Mouse (Mus musculus): ENCODE data around the gene Thada. TPM values are rescaled to one million over a fixed set of nuclear protein-coding genes. Genes with fewer than 3 reads are reported as not detected.
"Not testable (repeated sequence)": the region's sequence is repeated elsewhere in the genome, so short reads cannot be mapped to it uniquely, and the experiment has no call there.

Gene Thada
- polyA plus RNA-seq, 1 experiment from 2014 or later, result 15.8 TPM

- Histone ChIP-seq H3K4me3 (ENCODE audit: low read length) (no peak overlapping the region), H3K4me1 (ENCODE audit: control insufficient read depth, insufficient read depth, low read length) (peaks cover 28% of the 10 kb centered on the region), H3K27ac (ENCODE audit: low read depth, low read length) (0 out of 2 replicates have a peak overlapping the region, but pooled peaks have one; percentile 2), H3K27me3 (ENCODE audit: control insufficient read depth, insufficient read depth, low read length) (no peaks in the 10 kb centered on the region), H3K9me3 (ENCODE audit: control insufficient read depth, low read length) (no peaks in the 10 kb centered on the region), H3K4me2 (replicated peaks; ENCODE audit: low read depth, low read length) (no peak overlapping the region), H3K9ac (ENCODE audit: low read depth, low read length) (no peak overlapping the region), H3K36me3 (ENCODE audit: control insufficient read depth, insufficient read depth, low read length) (peaks cover 16% of the 10 kb centered on the region)
- 75% methylated on average over 4 of the region's 4 CpGs for WGBS
- no peak for ATAC-seq (ENCODE audit: low FRiP score, low TSS enrichment)
Observed at GRCm38 (mm10) chr17:84194282-84195002, 271.6 kb downstream of the Thada start.

GRCm38 (mm10) chr17:84193411-84193810 lies 272.6 kb downstream of the Thada start:
- Histone ChIP-seq H3K4me1 (ENCODE audit: control insufficient read depth, insufficient read depth, low read length) (peaks cover 35% of the 10 kb centered on the region), H3K9ac (ENCODE audit: low read depth, low read length) (no peak overlapping the region), H3K27me3 (ENCODE audit: control insufficient read depth, insufficient read depth, low read length) (no peaks in the 10 kb centered on the region), H3K27ac (ENCODE audit: low read depth, low read length) (no peak overlapping the region), H3K4me2 (replicated peaks; ENCODE audit: low read depth, low read length) (no peak overlapping the region), H3K9me3 (ENCODE audit: control insufficient read depth, low read length) (no peaks in the 10 kb centered on the region), H3K4me3 (ENCODE audit: low read length) (no peak overlapping the region), H3K36me3 (ENCODE audit: control insufficient read depth, insufficient read depth, low read length) (peaks cover 18% of the 10 kb centered on the region)
- no peak for ATAC-seq (ENCODE audit: low FRiP score, low TSS enrichment)
- 93% methylated on average over 9 of the region's 9 CpGs for WGBS

- H3K9me3 ChIP-seq (ENCODE audit: control insufficient read depth, low read length), result no peaks in the 10 kb centered on the region
- peaks cover 18% of the 10 kb centered on the region for H3K36me3 ChIP-seq (ENCODE audit: control insufficient read depth, insufficient read depth, low read length)
- peaks cover 28% of the 10 kb centered on the region for H3K4me1 ChIP-seq (ENCODE audit: control insufficient read depth, insufficient read depth, low read length)
- H3K9ac ChIP-seq (ENCODE audit: low read depth, low read length), result no peak overlapping the region
- 93% methylated on average over 4 of the region's 4 CpGs for WGBS
- H3K4me2 ChIP-seq (replicated peaks; ENCODE audit: low read depth, low read length), result no peak overlapping the region
- H3K27ac ChIP-seq (ENCODE audit: low read depth, low read length), result no peak overlapping the region
- no peak overlapping the region for H3K4me3 ChIP-seq (ENCODE audit: low read length)
- no peaks in the 10 kb centered on the region for H3K27me3 ChIP-seq (ENCODE audit: control insufficient read depth, insufficient read depth, low read length)
- ATAC-seq (ENCODE audit: low FRiP score, low TSS enrichment), result no peak
Observed at GRCm38 (mm10) chr17:84191946-84192345, 274.1 kb downstream of the Thada start.

DNA sequence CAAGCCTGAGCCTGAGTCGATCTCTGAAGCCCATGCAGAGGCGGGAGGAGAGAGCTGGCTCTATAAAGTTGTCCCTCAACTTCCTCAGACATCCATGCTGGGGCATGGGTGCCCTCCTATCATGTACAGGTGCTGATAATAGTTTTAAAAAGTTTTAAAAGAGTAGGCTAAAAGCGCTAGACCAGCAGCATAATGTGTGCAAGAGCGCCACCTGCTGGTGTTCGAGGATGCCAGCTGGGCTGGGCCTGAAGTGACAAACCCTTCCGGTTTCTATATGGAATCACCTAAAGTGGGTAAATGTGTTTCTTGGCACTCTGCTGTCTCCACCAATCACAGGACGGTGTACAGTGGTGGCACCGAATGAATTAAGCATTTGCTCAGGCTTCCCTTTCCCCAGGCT lies 275.1 kb downstream of the Thada start:
- WGBS, result 28% methylated on average over 8 of the region's 8 CpGs
- H3K36me3 ChIP-seq (ENCODE audit: control insufficient read depth, insufficient read depth, low read length), result peaks cover 26% of the 10 kb centered on the region
- no peaks in the 10 kb centered on the region for H3K9me3 ChIP-seq (ENCODE audit: control insufficient read depth, low read length)
- H3K4me3 ChIP-seq (ENCODE audit: low read length), result no peak overlapping the region
- H3K9ac ChIP-seq (ENCODE audit: low read depth, low read length), result no peak overlapping the region
- no peak overlapping the region for H3K27ac ChIP-seq (ENCODE audit: low read depth, low read length)
- no peak overlapping the region for H3K4me2 ChIP-seq (replicated peaks; ENCODE audit: low read depth, low read length)
- H3K27me3 ChIP-seq (ENCODE audit: control insufficient read depth, insufficient read depth, low read length), result no peaks in the 10 kb centered on the region
- no peak for ATAC-seq (ENCODE audit: low FRiP score, low TSS enrichment)
- H3K4me1 ChIP-seq (ENCODE audit: control insufficient read depth, insufficient read depth, low read length), result peaks cover 28% of the 10 kb centered on the region

GRCm38 (mm10) chr17:84189127-84189854 lies 276.7 kb downstream of the Thada start:
- Histone ChIP-seq H3K9me3 (ENCODE audit: control insufficient read depth, low read length) (no peaks in the 10 kb centered on the region), H3K36me3 (ENCODE audit: control insufficient read depth, insufficient read depth, low read length) (peaks cover 37% of the 10 kb centered on the region), H3K4me3 (ENCODE audit: low read length) (no peak overlapping the region; the same call in 1 of the 2 replicates), H3K27me3 (ENCODE audit: control insufficient read depth, insufficient read depth, low read length) (no peaks in the 10 kb centered on the region), H3K9ac (ENCODE audit: low read depth, low read length) (peak overlapping the region; percentile 64), H3K4me1 (ENCODE audit: control insufficient read depth, insufficient read depth, low read length) (peaks cover 19% of the 10 kb centered on the region), H3K27ac (ENCODE audit: low read depth, low read length) (peak overlapping the region; percentile 98), H3K4me2 (replicated peaks; ENCODE audit: low read depth, low read length) (peak overlapping the region; percentile 58)
- ATAC-seq (ENCODE audit: low FRiP score, low TSS enrichment), result no peak
- WGBS, result 72% methylated on average over 5 of the region's 5 CpGs

- ATAC-seq (ENCODE audit: low FRiP score, low TSS enrichment), result peak; percentile 83
- WGBS, result 2% methylated on average over 38 of the region's 38 CpGs
- H3K9me3 ChIP-seq (ENCODE audit: control insufficient read depth, low read length), result no peaks in the 10 kb centered on the region
- H3K9ac ChIP-seq (ENCODE audit: low read depth, low read length), result peak overlapping the region; percentile 64
- H3K27me3 ChIP-seq (ENCODE audit: control insufficient read depth, insufficient read depth, low read length), result no peaks in the 10 kb centered on the region
- H3K27ac ChIP-seq (ENCODE audit: low read depth, low read length), result peak overlapping the region; percentile 98
- peaks cover 19% of the 10 kb centered on the region for H3K4me1 ChIP-seq (ENCODE audit: control insufficient read depth, insufficient read depth, low read length)
- peak overlapping the region; percentile 78 for H3K4me3 ChIP-seq (ENCODE audit: low read length)
- peak overlapping the region; percentile 58 for H3K4me2 ChIP-seq (replicated peaks; ENCODE audit: low read depth, low read length)
- peaks cover 37% of the 10 kb centered on the region for H3K36me3 ChIP-seq (ENCODE audit: control insufficient read depth, insufficient read depth, low read length)
Observed at GRCm38 (mm10) chr17:84188374-84188961, 277.5 kb downstream of the Thada start.

GRCm38 (mm10) chr17:84187727-84188373 lies 278.2 kb downstream of the Thada start, which contains the start of gene Zfp36l2:
TSS of gene Zfp36l2 (minus strand) at chr17:84187947.
- Histone ChIP-seq H3K4me2 (replicated peaks; ENCODE audit: low read depth, low read length) (peak within 1 kb of the TSS; percentile 85), H3K27ac (ENCODE audit: low read depth, low read length) (peak within 1 kb of the TSS; percentile 98), H3K36me3 (ENCODE audit: control insufficient read depth, insufficient read depth, low read length) (peaks cover 37% of the 10 kb centered on the region), H3K4me1 (ENCODE audit: control insufficient read depth, insufficient read depth, low read length) (peaks cover 25% of the 10 kb centered on the region), H3K27me3 (ENCODE audit: control insufficient read depth, insufficient read depth, low read length) (no peaks in the 10 kb centered on the region), H3K9ac (ENCODE audit: low read depth, low read length) (peak within 1 kb of the TSS; percentile 98), H3K9me3 (ENCODE audit: control insufficient read depth, low read length) (no peaks in the 10 kb centered on the region), H3K4me3 (ENCODE audit: low read length) (peak within 1 kb of the TSS; percentile 78)
- peak; percentile 90 for ATAC-seq (ENCODE audit: low FRiP score, low TSS enrichment)
- whole genome bisulfite sequencing, result under 1% methylated on average over 52 of the region's 76 CpGs

- Histone ChIP-seq H3K4me2 (replicated peaks; ENCODE audit: low read depth, low read length) (peak overlapping the region; percentile 85), H3K27ac (ENCODE audit: low read depth, low read length) (peak overlapping the region; percentile 98), H3K4me3 (ENCODE audit: low read length) (peak overlapping the region; percentile 78), H3K36me3 (ENCODE audit: control insufficient read depth, insufficient read depth, low read length) (peaks cover 32% of the 10 kb centered on the region), H3K4me1 (ENCODE audit: control insufficient read depth, insufficient read depth, low read length) (peaks cover 31% of the 10 kb centered on the region), H3K9ac (ENCODE audit: low read depth, low read length) (peak overlapping the region; percentile 98)
- not testable (repeated sequence) for H3K9me3 ChIP-seq (ENCODE audit: control insufficient read depth, low read length); H3K27me3 ChIP-seq (ENCODE audit: control insufficient read depth, insufficient read depth, low read length)
- WGBS, result under 1% methylated on average over 10 of the region's 37 CpGs
- ATAC-seq (ENCODE audit: low FRiP score, low TSS enrichment), result peak; percentile 34
Observed at GRCm38 (mm10) chr17:84187264-84187663, 278.7 kb downstream of the Thada start.
